Mouse (Mus musculus): ENCODE measurements around the gene Bbs9. TPM values are rescaled to one million over a fixed set of nuclear protein-coding genes. Genes with fewer than 3 reads are reported as not detected.
"Not testable (repeated sequence)": the region's sequence is repeated elsewhere in the genome, so short reads cannot be mapped to it uniquely, and the experiment has no call there.

The Bbs9 gene
- polyA plus RNA-seq, 1 experiment, result 2.3 TPM

DNA sequence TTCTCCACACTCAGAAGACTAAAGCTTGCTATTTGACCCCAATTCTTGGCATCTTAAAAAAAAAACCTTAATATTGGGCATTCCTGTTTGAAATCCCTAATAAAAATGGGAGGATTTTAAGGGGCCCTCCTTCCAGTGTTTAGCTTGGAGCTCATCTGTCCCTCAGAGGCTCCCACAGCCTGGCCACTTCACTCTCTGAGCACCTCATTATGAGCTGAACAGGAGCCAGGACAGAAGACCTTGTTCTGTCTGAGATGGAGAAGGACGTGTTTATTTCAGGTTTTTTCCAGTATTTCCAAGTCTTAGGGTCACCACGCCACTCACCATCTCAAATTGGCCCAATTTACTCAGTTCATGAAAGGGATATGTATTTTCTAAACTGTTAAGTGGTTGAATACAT is 370.5 kb downstream of the Bbs9 start:
- Histone ChIP-seq H3K4me3 (replicated peaks) (no peak overlapping the region), H3K4me1 (no peaks in the 10 kb centered on the region), H3K9me3 (peaks cover 10% of the 10 kb centered on the region; the same call in 1 of the 2 replicates), H3K27me3 (replicated peaks) (no peaks in the 10 kb centered on the region), H3K36me3 (replicated peaks; ENCODE audit: low read length) (no peaks in the 10 kb centered on the region)
- TF ChIP-seq GATA1 (IDR thresholded peaks at IDR 0.05; ENCODE audit: borderline replicate concordance, low read length) (no peak), FLI1 (IDR thresholded peaks at IDR 0.05; ENCODE audit: low read length) (no peak)

DNA sequence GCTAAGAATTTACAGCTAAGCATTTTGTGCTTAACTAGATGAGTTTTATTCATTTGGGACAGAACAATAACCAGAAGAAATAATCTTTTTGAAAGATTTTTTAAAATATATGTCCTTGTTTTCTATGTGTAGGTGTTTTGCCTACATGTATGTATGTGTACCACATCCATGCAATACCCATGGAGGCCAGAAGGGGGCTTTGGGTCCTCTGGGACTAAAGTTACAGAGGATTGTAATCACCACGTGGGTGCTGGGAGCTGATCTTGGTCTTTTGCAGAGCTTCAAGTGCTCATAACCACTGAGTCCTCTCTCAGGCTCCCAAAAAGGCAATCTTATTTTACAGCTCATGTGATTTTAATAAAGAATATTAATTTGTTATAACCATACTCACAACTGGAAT is 371.3 kb downstream of the Bbs9 start:
- Histone ChIP-seq H3K9me3 (peaks cover 10% of the 10 kb centered on the region; the same call in 1 of the 2 replicates), H3K27me3 (replicated peaks) (no peaks in the 10 kb centered on the region), H3K4me3 (replicated peaks) (no peak overlapping the region), H3K4me1 (no peaks in the 10 kb centered on the region), H3K36me3 (replicated peaks; ENCODE audit: low read length) (no peaks in the 10 kb centered on the region)
- TF ChIP-seq FLI1 (IDR thresholded peaks at IDR 0.05; ENCODE audit: low read length) (no peak), GATA1 (IDR thresholded peaks at IDR 0.05; ENCODE audit: borderline replicate concordance, low read length) (no peak)

- TF ChIP-seq FLI1 (IDR thresholded peaks at IDR 0.05; ENCODE audit: low read length) (no peak), GATA1 (IDR thresholded peaks at IDR 0.05; ENCODE audit: borderline replicate concordance, low read length) (no peak)
- H3K4me1 ChIP-seq, result peaks cover 3% of the 10 kb centered on the region; the same call in 1 of the 2 replicates
- peaks cover 3% of the 10 kb centered on the region for H3K27me3 ChIP-seq (replicated peaks)
- H3K9me3 ChIP-seq, result peaks cover 10% of the 10 kb centered on the region; the same call in 1 of the 2 replicates
- H3K4me3 ChIP-seq (replicated peaks), result no peak overlapping the region
- H3K36me3 ChIP-seq (replicated peaks; ENCODE audit: low read length), result no peaks in the 10 kb centered on the region
Measured at GRCm38 (mm10) chr9:22848800-22849199, 373.3 kb downstream of the Bbs9 start.

DNA sequence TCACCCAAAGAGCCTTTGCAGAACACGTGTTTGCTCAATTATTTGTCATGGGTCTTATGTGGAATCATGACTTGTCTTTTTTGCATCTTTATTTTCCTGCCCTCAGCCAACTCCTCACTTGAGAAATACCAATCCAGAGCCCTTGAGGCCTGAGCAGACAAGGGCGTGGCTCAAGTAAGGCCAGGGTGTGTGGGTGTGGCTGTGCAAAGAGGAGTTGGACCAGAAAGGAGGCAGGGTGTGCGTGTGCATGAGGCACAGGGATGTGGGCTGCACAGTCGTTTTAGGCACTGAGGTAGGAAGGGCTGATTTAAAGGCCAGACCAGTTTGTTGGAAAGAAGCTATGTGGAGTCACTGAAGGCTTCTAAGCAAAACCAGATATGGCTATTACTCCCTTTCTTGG is 373.7 kb downstream of the Bbs9 start:
- Histone ChIP-seq H3K4me3 (replicated peaks) (no peak overlapping the region), H3K36me3 (replicated peaks; ENCODE audit: low read length) (no peaks in the 10 kb centered on the region), H3K4me1 (peaks cover 3% of the 10 kb centered on the region; the same call in 1 of the 2 replicates), H3K27me3 (replicated peaks) (peaks cover 3% of the 10 kb centered on the region), H3K9me3 (peaks cover 10% of the 10 kb centered on the region; the same call in 1 of the 2 replicates)
- TF ChIP-seq FLI1 (IDR thresholded peaks at IDR 0.05; ENCODE audit: low read length) (no peak), GATA1 (IDR thresholded peaks at IDR 0.05; ENCODE audit: borderline replicate concordance, low read length) (no peak)

DNA sequence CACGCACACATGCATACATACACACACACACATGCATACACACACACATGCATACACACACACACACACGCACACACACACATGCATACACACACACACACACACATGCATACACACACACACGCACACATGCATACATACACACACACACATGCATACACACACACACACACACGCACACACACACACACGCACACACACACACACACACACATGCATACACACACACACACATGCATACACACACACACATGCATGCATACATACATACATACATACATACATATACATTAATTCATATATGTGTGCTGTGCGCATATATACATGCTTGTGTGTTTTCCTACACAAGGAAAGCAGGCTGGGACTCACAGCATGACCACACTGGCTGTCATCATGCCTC is 393.6 kb downstream of the Bbs9 start:
- not testable (repeated sequence) for H3K27me3 ChIP-seq (replicated peaks); H3K4me1 ChIP-seq

GRCm38 (mm10) chr9:22870661-22871060 is 395.1 kb downstream of the Bbs9 start:
- Histone ChIP-seq H3K27me3 (replicated peaks) (no peaks in the 10 kb centered on the region), H3K36me3 (replicated peaks; ENCODE audit: low read length) (no peaks in the 10 kb centered on the region), H3K4me3 (replicated peaks) (no peak overlapping the region), H3K4me1 (peaks cover 9% of the 10 kb centered on the region), H3K9me3 (no peaks in the 10 kb centered on the region)
- TF ChIP-seq FLI1 (IDR thresholded peaks at IDR 0.05; ENCODE audit: low read length), result no peak
- TF ChIP-seq GATA1 (IDR thresholded peaks at IDR 0.05; ENCODE audit: borderline replicate concordance, low read length), result no peak

More for the DNA sequence above, 393.6 kb downstream of the Bbs9 start:
- not testable (repeated sequence) for H3K9me3 ChIP-seq; H3K4me3 ChIP-seq (replicated peaks); H3K36me3 ChIP-seq (replicated peaks; ENCODE audit: low read length)

GRCm38 (mm10) chr9:22875231-22875630 is 399.7 kb downstream of the Bbs9 start:
- no peak overlapping the region for H3K4me3 ChIP-seq (replicated peaks)
- no peaks in the 10 kb centered on the region for H3K4me1 ChIP-seq
- no peaks in the 10 kb centered on the region for H3K36me3 ChIP-seq (replicated peaks; ENCODE audit: low read length)
- no peak for TF ChIP-seq GATA1 (IDR thresholded peaks at IDR 0.05; ENCODE audit: borderline replicate concordance, low read length)
- TF ChIP-seq FLI1 (IDR thresholded peaks at IDR 0.05; ENCODE audit: low read length), result no peak
- H3K9me3 ChIP-seq, result no peaks in the 10 kb centered on the region
- no peaks in the 10 kb centered on the region for H3K27me3 ChIP-seq (replicated peaks)

- Histone ChIP-seq H3K4me1 (no peaks in the 10 kb centered on the region), H3K4me3 (replicated peaks) (no peak overlapping the region), H3K9me3 (peaks cover 15% of the 10 kb centered on the region), H3K27me3 (replicated peaks) (no peaks in the 10 kb centered on the region), H3K36me3 (replicated peaks; ENCODE audit: low read length) (no peaks in the 10 kb centered on the region)
- TF ChIP-seq FLI1 (IDR thresholded peaks at IDR 0.05; ENCODE audit: low read length) (no peak), GATA1 (IDR thresholded peaks at IDR 0.05; ENCODE audit: borderline replicate concordance, low read length) (no peak)
Measured at GRCm38 (mm10) chr9:22879266-22879665, 403.8 kb downstream of the Bbs9 start.

GRCm38 (mm10) chr9:22886351-22886750 is 410.8 kb downstream of the Bbs9 start:
- TF ChIP-seq FLI1 (IDR thresholded peaks at IDR 0.05; ENCODE audit: low read length), result no peak
- no peak for TF ChIP-seq GATA1 (IDR thresholded peaks at IDR 0.05; ENCODE audit: borderline replicate concordance, low read length)
- no peak overlapping the region for H3K4me3 ChIP-seq (replicated peaks)

GRCm38 (mm10) chr9:22905434-22905833 is 429.9 kb downstream of the Bbs9 start:
- Histone ChIP-seq H3K9me3 (no peaks in the 10 kb centered on the region; the same call in 1 of the 2 replicates), H3K36me3 (replicated peaks; ENCODE audit: low read length) (no peaks in the 10 kb centered on the region), H3K27me3 (replicated peaks) (peaks cover 5% of the 10 kb centered on the region), H3K4me3 (replicated peaks) (peak overlapping the region; percentile 8), H3K4me1 (no peaks in the 10 kb centered on the region; the same call in 1 of the 2 replicates)
- TF ChIP-seq GATA1 (IDR thresholded peaks at IDR 0.05; ENCODE audit: borderline replicate concordance, low read length) (no peak), FLI1 (IDR thresholded peaks at IDR 0.05; ENCODE audit: low read length) (no peak)

More at GRCm38 (mm10) chr9:22886351-22886750, 410.8 kb downstream of the Bbs9 start:
- Histone ChIP-seq H3K27me3 (replicated peaks) (no peaks in the 10 kb centered on the region), H3K4me1 (no peaks in the 10 kb centered on the region; the same call in 1 of the 2 replicates), H3K9me3 (peaks cover 11% of the 10 kb centered on the region), H3K36me3 (replicated peaks; ENCODE audit: low read length) (no peaks in the 10 kb centered on the region)

GRCm38 (mm10) chr9:22916808-22917207 is 441.3 kb downstream of the Bbs9 start:
- no peaks in the 10 kb centered on the region for H3K4me1 ChIP-seq
- H3K36me3 ChIP-seq (replicated peaks; ENCODE audit: low read length), result no peaks in the 10 kb centered on the region
- no peaks in the 10 kb centered on the region for H3K27me3 ChIP-seq (replicated peaks)
- H3K9me3 ChIP-seq, result no peaks in the 10 kb centered on the region
- no peak for TF ChIP-seq GATA1 (IDR thresholded peaks at IDR 0.05; ENCODE audit: borderline replicate concordance, low read length)
- no peak for TF ChIP-seq FLI1 (IDR thresholded peaks at IDR 0.05; ENCODE audit: low read length)
- H3K4me3 ChIP-seq (replicated peaks), result no peak overlapping the region
